Mouse (Mus musculus) frontal cortex, postnatal 25 days (tissue): ENCODE data around the gene Gpr89.
A peak's percentile ranks its signal among the peaks of the same experiment; 100 is the strongest.

Source experiments
- DNase-seq, 2 experiments: peaks; one replicate each; pipeline ENCODE4 v3.0.0; 2022; ENCODE audit warnings: low spot score in 2 of 2

Gene Gpr89

GRCm38 (mm10) chr3:96870270-96870669, 34.9 kb downstream of the Gpr89 start:
- DNase-seq = no peak

- DNase-seq = no peak
Observed at GRCm38 (mm10) chr3:96869091-96869490, 36.1 kb downstream of the Gpr89 start.

- DNase-seq = no peak
Observed at GRCm38 (mm10) chr3:96868566-96868965, 36.6 kb downstream of the Gpr89 start.

GRCm38 (mm10) chr3:96867863-96868262, 37.3 kb downstream of the Gpr89 start:
- DNase-seq = no peak

- peak in 1 of 2 experiments; percentile 2 for DNase-seq
Observed at GRCm38 (mm10) chr3:96860498-96860897, 44.6 kb downstream of the Gpr89 start.

- DNase-seq = no peak
Observed at GRCm38 (mm10) chr3:96855833-96856232, 49.3 kb downstream of the Gpr89 start.

- DNase-seq = no peak
Observed at GRCm38 (mm10) chr3:96854376-96854775, 50.8 kb downstream of the Gpr89 start.

GRCm38 (mm10) chr3:96852561-96852960, 52.6 kb downstream of the Gpr89 start:
- DNase-seq = no peak

GRCm38 (mm10) chr3:96849168-96849727, 55.9 kb downstream of the Gpr89 start:
- no peak for DNase-seq

GRCm38 (mm10) chr3:96848470-96848869, 56.7 kb downstream of the Gpr89 start:
- DNase-seq = no peak

- no peak for DNase-seq
Observed at GRCm38 (mm10) chr3:96847661-96848060, 57.5 kb downstream of the Gpr89 start.

- DNase-seq = no peak
Observed at GRCm38 (mm10) chr3:96846985-96847384, 58.2 kb downstream of the Gpr89 start.

GRCm38 (mm10) chr3:96845806-96846205, 59.3 kb downstream of the Gpr89 start:
- no peak for DNase-seq

- no peak for DNase-seq
Observed at GRCm38 (mm10) chr3:96845191-96845590, 60.0 kb downstream of the Gpr89 start.

- no peak for DNase-seq
Observed at GRCm38 (mm10) chr3:96838996-96839645, 66.0 kb downstream of the Gpr89 start.

- DNase-seq = no peak
Observed at GRCm38 (mm10) chr3:96836414-96836813, 68.7 kb downstream of the Gpr89 start.

- DNase-seq = no peak
Observed at GRCm38 (mm10) chr3:96834587-96835348, 70.4 kb downstream of the Gpr89 start.

- no peak for DNase-seq
Observed at GRCm38 (mm10) chr3:96832930-96833329, 72.2 kb downstream of the Gpr89 start.

GRCm38 (mm10) chr3:96829856-96830255, 75.3 kb downstream of the Gpr89 start:
- no peak for DNase-seq

- no peak for DNase-seq
Observed at GRCm38 (mm10) chr3:96828984-96829383, 76.2 kb downstream of the Gpr89 start, which contains the start of the genes Pdzk1 and Cd160. TSS of gene Pdzk1 (plus strand) at chr3:96829284. TSS of gene Cd160 (minus strand) at chr3:96829351.

GRCm38 (mm10) chr3:96828308-96828864, 76.8 kb downstream of the Gpr89 start:
- no peak for DNase-seq

- no peak for DNase-seq
Observed at GRCm38 (mm10) chr3:96825261-96825660, 79.9 kb downstream of the Gpr89 start.

- DNase-seq = no peak
Observed at GRCm38 (mm10) chr3:96824614-96825013, 80.5 kb downstream of the Gpr89 start.
